Mouse (Mus musculus) liver, postnatal 0 days (tissue): ENCODE results near the gene Neurl2.

Source experiments
- CTCF ChIP-seq: sonication (generic); IDR thresholded peaks from 2 replicates; pipeline ENCODE4 v1.5.1; 2016; ENCODE audit warnings: antibody characterized with exemption, low read depth
- EP300 ChIP-seq: IDR thresholded peaks from 2 replicates; pipeline ENCODE4 v1.6.1; 2016; ENCODE audit warnings: antibody characterized with exemption, low read depth, mild to moderate bottlenecking

DNA sequence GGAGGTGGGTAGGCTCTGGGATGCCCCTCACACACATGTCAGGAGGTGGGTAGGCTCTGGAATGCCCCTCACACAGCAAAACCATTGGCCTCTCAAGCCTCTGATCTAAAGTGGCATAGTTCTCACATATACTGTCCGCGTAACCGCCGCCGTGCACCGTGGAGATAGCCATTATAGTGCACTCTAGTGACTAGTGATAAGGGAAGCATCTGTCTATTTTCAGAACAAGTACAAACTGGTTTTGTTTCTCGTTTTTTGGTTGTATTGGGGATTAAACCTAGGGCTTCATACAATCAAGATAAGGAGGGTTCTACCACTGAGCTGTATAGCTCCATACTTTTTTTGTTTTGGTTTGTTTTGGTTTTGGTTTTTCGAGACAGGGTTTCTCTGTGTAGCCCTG lies 17.4 kb downstream of the Neurl2 start:
- TF ChIP-seq EP300 = peak; percentile 69
- TF ChIP-seq CTCF = no peak
